Mouse (Mus musculus): ENCODE data around the gene Naa25.

- TF ChIP-seq CTCF (conservative IDR thresholded peaks at IDR 0.05; ENCODE audit: low read length) (no peak), POU5F1 (IDR thresholded peaks at IDR 0.05; ENCODE audit: borderline replicate concordance, low read length) (no peak)
Observed at GRCm38 (mm10) chr5:121378678-121379256, 19.0 kb upstream of the Naa25 start.

Data from E14TG2a.4 (cell line).